Mouse (Mus musculus) liver, embryonic 13.5 days (tissue): ENCODE measurements at regions not wholly inside any gene's neighbourhood (a gene's known extent, or its start where the extent isn't known, plus 50 kb on each side); places are given as distances from the start of the nearest gene placed in this dataset.

Source experiments
- ATAC-seq: fragments of 200-750 bp; cut with Nextera tagmentation; 2 replicates; pipeline ENCODE4 v1.8.0; 2017; ENCODE audit warnings: low read depth, mild to moderate bottlenecking, moderate number of reproducible peaks, moderate library complexity
- DNase-seq: peaks from one replicate; pipeline ENCODE4 v3.0.0; 2022
- H3K27ac ChIP-seq: fragments of 300-500 bp; sonication (generic); 2 replicates; pipeline ENCODE4 v1.5.1; 2015; ENCODE audit warnings: moderate library complexity, mild to moderate bottlenecking, inconsistent platforms
- H3K27me3 ChIP-seq: fragments of 300-500 bp; sonication (generic); 2 replicates; pipeline ENCODE4 v1.6.1; 2015; ENCODE audit warnings: mild to moderate bottlenecking, inconsistent platforms
- H3K36me3 ChIP-seq: fragments of 300-500 bp; sonication (generic); 2 replicates; pipeline ENCODE4 v1.6.1; 2015; ENCODE audit warnings: mild to moderate bottlenecking, inconsistent platforms
- H3K4me1 ChIP-seq: fragments of 300-500 bp; sonication (generic); replicated peaks from 2 replicates; pipeline ENCODE4 v1.6.1; 2015; ENCODE audit warnings: inconsistent platforms
- H3K4me2 ChIP-seq: fragments of 300-500 bp; sonication (generic); 2 replicates; pipeline ENCODE4 v1.6.1; 2015; ENCODE audit warnings: inconsistent platforms, mild to moderate bottlenecking, moderate library complexity
- H3K4me3 ChIP-seq: fragments of 300-500 bp; sonication (generic); replicated peaks from 2 replicates; pipeline ENCODE4 v1.5.1; 2015; ENCODE audit warnings: mild to moderate bottlenecking, inconsistent platforms
- H3K9ac ChIP-seq: fragments of 300-500 bp; sonication (generic); 2 replicates; pipeline ENCODE4 v1.6.1; 2015; ENCODE audit warnings: mild to moderate bottlenecking, inconsistent platforms
- H3K9me3 ChIP-seq: fragments of 300-500 bp; sonication (generic); replicated peaks from 2 replicates; pipeline ENCODE4 v1.6.1; 2016; ENCODE audit warnings: inconsistent platforms
- WGBS: fragments of 180-500 bp; shearing (Covaris S2); methylation state at CpG from one replicate; pipeline ENCODE4 v1.1.7; 2015; ENCODE audit not compliant: insufficient replicate concordance; 5-methylcytosine and 5-hydroxymethylcytosine counted together

- Histone ChIP-seq H3K9me3 (no peaks in the 10 kb centered on the region), H3K9ac (no peak overlapping the region), H3K36me3 (no peaks in the 10 kb centered on the region), H3K4me2 (no peak overlapping the region), H3K4me3 (no peak overlapping the region), H3K4me1 (no peaks in the 10 kb centered on the region), H3K27ac (no peak overlapping the region), H3K27me3 (no peaks in the 10 kb centered on the region)
- ATAC-seq (no peak), DNase-seq (no peak)
- 42% methylated on average over 9 of the region's 9 CpGs for WGBS
Measured at GRCm38 (mm10) chr2:48629106-48630050, 184.5 kb upstream of the Acvr2a start.

GRCm38 (mm10) chr2:48634456-48635174 lies 179.3 kb upstream of the Acvr2a start:
- Histone ChIP-seq H3K36me3 (no peaks in the 10 kb centered on the region), H3K4me3 (no peak overlapping the region), H3K9me3 (no peaks in the 10 kb centered on the region), H3K27me3 (no peaks in the 10 kb centered on the region), H3K9ac (no peak overlapping the region), H3K4me2 (no peak overlapping the region), H3K4me1 (no peaks in the 10 kb centered on the region), H3K27ac (no peak overlapping the region)
- ATAC-seq = no peak
- DNase-seq = no peak
- WGBS = 73% methylated on average over 10 of the region's 10 CpGs

GRCm38 (mm10) chr2:48636108-48636507 lies 177.8 kb upstream of the Acvr2a start:
- Histone ChIP-seq H3K9ac (no peak overlapping the region), H3K4me2 (no peak overlapping the region), H3K4me1 (no peaks in the 10 kb centered on the region), H3K27ac (no peak overlapping the region), H3K4me3 (no peak overlapping the region), H3K9me3 (no peaks in the 10 kb centered on the region), H3K27me3 (no peaks in the 10 kb centered on the region), H3K36me3 (no peaks in the 10 kb centered on the region)
- ATAC-seq (no peak), DNase-seq (no peak)
- WGBS = 67% methylated on average over 2 of the region's 2 CpGs

DNA sequence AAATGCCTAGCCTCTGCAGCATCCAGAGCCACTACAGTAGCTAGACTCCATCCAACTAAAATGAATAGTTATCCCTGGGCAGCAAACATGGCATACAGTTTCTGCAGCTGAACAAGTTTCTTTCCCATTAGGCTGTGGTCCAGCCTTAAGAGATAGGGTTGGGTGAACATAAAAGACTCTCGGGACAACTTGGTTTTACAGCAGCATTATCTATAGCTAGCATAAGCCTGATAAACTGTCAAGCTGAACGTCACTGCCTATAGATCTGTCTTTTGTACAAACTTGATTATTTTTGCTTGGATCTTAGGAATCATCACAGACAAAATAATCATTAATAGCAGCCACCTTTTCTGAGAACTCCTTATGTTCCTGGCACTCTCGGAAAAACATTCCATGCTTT lies 169.8 kb upstream of the Acvr2a start:
- no peak overlapping the region for H3K27ac ChIP-seq
- no peak overlapping the region for H3K4me3 ChIP-seq
- H3K36me3 ChIP-seq = no peaks in the 10 kb centered on the region
- H3K27me3 ChIP-seq = no peaks in the 10 kb centered on the region
- WGBS = 42% methylated on average over 3 of the region's 3 CpGs
- no peak for DNase-seq
- H3K4me2 ChIP-seq = no peak overlapping the region
- H3K9me3 ChIP-seq = no peaks in the 10 kb centered on the region
- H3K4me1 ChIP-seq = no peaks in the 10 kb centered on the region
- ATAC-seq = no peak
- H3K9ac ChIP-seq = no peak overlapping the region

- Histone ChIP-seq H3K36me3 (no peaks in the 10 kb centered on the region), H3K4me2 (no peak overlapping the region), H3K27ac (no peak overlapping the region), H3K9ac (no peak overlapping the region), H3K4me1 (no peaks in the 10 kb centered on the region), H3K9me3 (no peaks in the 10 kb centered on the region), H3K27me3 (no peaks in the 10 kb centered on the region), H3K4me3 (no peak overlapping the region)
- 36% methylated on average over 2 of the region's 2 CpGs for WGBS
- ATAC-seq (no peak), DNase-seq (no peak)
Measured at GRCm38 (mm10) chr2:48650281-48650680, 163.6 kb upstream of the Acvr2a start.

GRCm38 (mm10) chr2:48661222-48661621 lies 152.7 kb upstream of the Acvr2a start:
- H3K9me3 ChIP-seq = no peaks in the 10 kb centered on the region
- ATAC-seq = no peak
- H3K36me3 ChIP-seq = no peaks in the 10 kb centered on the region
- H3K27ac ChIP-seq = no peak overlapping the region
- H3K4me3 ChIP-seq = no peak overlapping the region
- H3K9ac ChIP-seq = no peak overlapping the region
- no peaks in the 10 kb centered on the region for H3K4me1 ChIP-seq
- WGBS = 52% methylated on average over 1 of the region's 1 CpGs
- no peak overlapping the region for H3K4me2 ChIP-seq
- H3K27me3 ChIP-seq = no peaks in the 10 kb centered on the region
- no peak for DNase-seq

DNA sequence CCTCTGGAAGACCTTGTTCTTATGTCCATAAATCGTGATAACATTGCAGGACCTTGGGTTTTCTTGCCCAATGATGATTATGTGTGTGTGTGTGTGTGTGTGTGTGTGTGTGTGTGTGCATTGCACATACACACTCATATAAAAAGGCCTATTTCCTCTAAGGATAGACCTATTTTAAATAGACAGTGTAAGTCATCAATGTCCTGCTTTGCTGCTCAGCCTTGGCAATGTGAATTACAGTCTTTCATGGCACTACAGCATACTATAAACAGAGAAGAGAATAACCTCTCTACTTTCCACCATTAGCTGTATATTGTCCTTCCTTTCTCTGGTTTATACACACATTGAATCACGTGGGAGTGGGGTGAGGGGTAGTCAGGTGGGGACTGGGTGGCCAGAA lies 148.8 kb upstream of the Acvr2a start:
- H3K4me3 ChIP-seq = no peak overlapping the region
- no peak overlapping the region for H3K27ac ChIP-seq
- no peaks in the 10 kb centered on the region for H3K27me3 ChIP-seq
- H3K9me3 ChIP-seq = no peaks in the 10 kb centered on the region
- 30% methylated on average over 2 of the region's 2 CpGs for WGBS
- H3K4me1 ChIP-seq = no peaks in the 10 kb centered on the region
- no peaks in the 10 kb centered on the region for H3K36me3 ChIP-seq
- H3K4me2 ChIP-seq = no peak overlapping the region
- DNase-seq = no peak
- ATAC-seq = no peak
- no peak overlapping the region for H3K9ac ChIP-seq

DNA sequence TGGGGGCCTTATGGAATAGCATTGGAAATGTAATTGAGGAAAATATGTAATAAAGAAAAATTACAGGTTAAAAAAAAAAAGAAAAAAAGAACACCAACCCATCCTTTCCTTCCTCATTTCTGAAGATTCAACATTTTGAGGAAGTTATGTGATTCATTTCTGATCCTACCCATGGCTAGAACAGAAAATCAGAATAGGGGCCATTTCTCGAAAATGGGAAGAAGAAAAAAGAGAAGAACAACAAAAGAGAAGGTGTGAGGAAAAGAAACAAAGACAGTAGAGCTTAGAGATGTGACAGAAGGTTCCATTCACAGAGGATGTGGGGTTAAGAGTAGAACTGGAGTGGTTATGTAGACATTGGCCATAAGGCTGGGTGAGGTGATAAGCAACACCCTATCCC lies 124.8 kb upstream of the Acvr2a start:
- no peaks in the 10 kb centered on the region for H3K4me1 ChIP-seq
- DNase-seq = no peak
- H3K9me3 ChIP-seq = no peaks in the 10 kb centered on the region
- 12% methylated on average over 1 of the region's 1 CpGs for WGBS
- no peak overlapping the region for H3K4me3 ChIP-seq
- H3K4me2 ChIP-seq = no peak overlapping the region
- no peak overlapping the region for H3K27ac ChIP-seq
- no peaks in the 10 kb centered on the region for H3K27me3 ChIP-seq
- H3K9ac ChIP-seq = no peak overlapping the region
- H3K36me3 ChIP-seq = no peaks in the 10 kb centered on the region
- ATAC-seq = no peak

DNA sequence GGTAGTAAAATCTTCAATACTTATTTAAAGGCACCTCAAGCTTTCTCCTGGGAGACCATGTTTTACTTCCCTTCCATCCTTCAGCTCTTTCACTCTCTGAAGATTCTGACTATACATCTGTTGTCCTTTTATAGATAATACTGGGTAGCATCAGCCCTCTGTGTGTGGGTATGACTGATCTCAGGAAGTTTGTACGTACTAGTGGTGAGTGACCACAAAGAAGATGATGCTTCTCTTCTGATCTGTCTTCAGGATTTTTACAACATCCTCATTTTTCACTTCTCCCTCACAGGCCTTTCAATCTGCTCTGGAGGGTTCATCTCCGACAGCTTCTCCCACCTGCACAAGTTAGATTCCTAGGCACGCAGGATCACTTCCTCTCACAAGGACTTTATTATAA lies 119.4 kb upstream of the Acvr2a start:
- DNase-seq (no peak), ATAC-seq (no peak)
- no peak overlapping the region for H3K9ac ChIP-seq
- 55% methylated on average over 3 of the region's 3 CpGs for WGBS
- H3K9me3 ChIP-seq = no peaks in the 10 kb centered on the region
- H3K27ac ChIP-seq = no peak overlapping the region
- no peak overlapping the region for H3K4me3 ChIP-seq
- no peaks in the 10 kb centered on the region for H3K27me3 ChIP-seq
- no peaks in the 10 kb centered on the region for H3K36me3 ChIP-seq
- no peaks in the 10 kb centered on the region for H3K4me1 ChIP-seq
- no peak overlapping the region for H3K4me2 ChIP-seq

DNA sequence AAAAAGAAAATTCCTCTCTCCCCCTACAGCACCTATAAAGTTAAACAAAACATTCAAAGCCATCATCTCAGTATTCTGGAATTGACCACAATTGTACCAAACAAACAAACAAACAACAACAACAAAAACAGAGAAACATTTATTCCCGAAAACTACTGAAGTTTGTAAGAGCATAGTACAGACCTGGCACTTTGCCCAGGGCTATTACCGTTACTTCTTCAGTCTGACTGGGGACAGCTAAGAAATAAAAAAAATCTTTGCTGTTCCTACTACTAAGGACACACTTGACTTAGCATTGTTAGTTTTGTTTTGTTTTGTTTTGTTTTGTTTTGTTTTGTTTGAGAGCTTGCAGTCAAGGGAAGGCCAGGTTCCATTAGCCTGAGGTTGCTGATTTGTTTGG lies 113.0 kb upstream of the Acvr2a start:
- Histone ChIP-seq H3K4me2 (no peak overlapping the region), H3K27me3 (no peaks in the 10 kb centered on the region), H3K4me1 (no peaks in the 10 kb centered on the region), H3K27ac (no peak overlapping the region), H3K9ac (no peak overlapping the region), H3K9me3 (no peaks in the 10 kb centered on the region), H3K36me3 (no peaks in the 10 kb centered on the region), H3K4me3 (no peak overlapping the region)
- no peak for DNase-seq
- ATAC-seq = no peak
- WGBS = 74% methylated on average over 2 of the region's 2 CpGs

- H3K36me3 ChIP-seq = no peaks in the 10 kb centered on the region
- H3K27ac ChIP-seq = no peak overlapping the region
- no peaks in the 10 kb centered on the region for H3K9me3 ChIP-seq
- H3K4me3 ChIP-seq = no peak overlapping the region
- H3K4me2 ChIP-seq = no peak overlapping the region
- no peak overlapping the region for H3K9ac ChIP-seq
- no peaks in the 10 kb centered on the region for H3K4me1 ChIP-seq
- ATAC-seq (no peak), DNase-seq (no peak)
- WGBS = 62% methylated on average over 12 of the region's 12 CpGs
- no peaks in the 10 kb centered on the region for H3K27me3 ChIP-seq
Measured at GRCm38 (mm10) chr2:48705103-48705804, 108.7 kb upstream of the Acvr2a start.
